Mouse (Mus musculus): ENCODE data around the gene Cyp2b19. TPM values are rescaled to one million over a fixed set of nuclear protein-coding genes. Genes with fewer than 3 reads are reported as not detected.
"Not testable (repeated sequence)": the region's sequence is repeated elsewhere in the genome, so short reads cannot be mapped to it uniquely, and the experiment has no call there.

The Cyp2b19 gene
- polyA plus RNA-seq, 1 experiment from 2014 or later: not detected

DNA sequence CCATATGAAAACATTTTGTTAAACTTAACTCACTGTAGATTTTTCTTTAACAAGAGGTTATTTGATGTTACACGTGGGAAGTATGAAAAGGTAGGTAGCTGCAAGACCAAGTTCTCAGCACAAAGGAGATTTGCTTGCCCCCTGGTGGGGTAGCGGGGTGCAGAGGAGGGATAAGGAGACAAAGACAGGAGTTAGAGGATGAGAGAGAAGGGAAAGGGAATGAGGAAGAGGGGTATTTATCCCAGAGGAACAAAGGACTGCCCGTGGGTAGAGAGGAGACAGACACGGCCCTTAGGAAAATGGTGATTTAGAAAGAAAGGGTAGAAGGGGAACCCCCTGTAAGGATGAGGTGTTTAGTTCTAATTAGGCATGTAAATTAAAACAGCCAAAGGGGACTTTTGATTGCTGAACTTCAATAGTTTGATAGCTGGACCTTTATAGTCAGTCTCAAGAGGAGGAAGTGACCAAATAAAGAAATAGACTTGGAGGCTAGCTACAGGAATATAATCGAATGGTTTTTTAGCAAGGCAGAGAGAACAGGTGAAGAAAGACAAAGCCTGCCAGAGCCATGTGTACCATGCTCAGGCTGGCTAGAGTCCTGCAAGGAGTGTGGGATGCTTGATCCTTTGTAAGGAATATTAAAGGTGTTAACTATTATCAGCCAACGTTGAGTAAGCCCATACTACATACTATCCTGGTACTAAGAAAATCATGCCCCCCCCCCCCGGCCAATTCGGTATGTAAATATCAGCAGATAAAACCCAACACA is 24.2 kb downstream of the Cyp2b19 start:
- WGBS (ENCODE audit: insufficient replicate concordance): 27% methylated on average over 8 of the region's 8 CpGs
- no peaks in the 10 kb centered on the region for H3K9me3 ChIP-seq (ENCODE audit: low read length)
- H3K4me2 ChIP-seq (ENCODE audit: low read depth, low read length): no peak overlapping the region
- H3K27ac ChIP-seq (ENCODE audit: low read depth): no peak overlapping the region
- H3K4me1 ChIP-seq (ENCODE audit: insufficient read depth): no peaks in the 10 kb centered on the region
- ATAC-seq: no peak
- TF ChIP-seq EP300 (IDR thresholded peaks at IDR 0.05; ENCODE audit: low read depth): no peak
- TF ChIP-seq CTCF (IDR thresholded peaks at IDR 0.05; ENCODE audit: low read depth): no peak
- no peak overlapping the region for H3K4me3 ChIP-seq (ENCODE audit: low read depth, low read length)
- H3K36me3 ChIP-seq (replicated peaks; ENCODE audit: insufficient read depth, low read length): no peaks in the 10 kb centered on the region
- no peaks in the 10 kb centered on the region for H3K27me3 ChIP-seq (ENCODE audit: insufficient read depth, low read length)
- no peak for DNase-seq
- no peak overlapping the region for H3K9ac ChIP-seq (replicated peaks)

DNA sequence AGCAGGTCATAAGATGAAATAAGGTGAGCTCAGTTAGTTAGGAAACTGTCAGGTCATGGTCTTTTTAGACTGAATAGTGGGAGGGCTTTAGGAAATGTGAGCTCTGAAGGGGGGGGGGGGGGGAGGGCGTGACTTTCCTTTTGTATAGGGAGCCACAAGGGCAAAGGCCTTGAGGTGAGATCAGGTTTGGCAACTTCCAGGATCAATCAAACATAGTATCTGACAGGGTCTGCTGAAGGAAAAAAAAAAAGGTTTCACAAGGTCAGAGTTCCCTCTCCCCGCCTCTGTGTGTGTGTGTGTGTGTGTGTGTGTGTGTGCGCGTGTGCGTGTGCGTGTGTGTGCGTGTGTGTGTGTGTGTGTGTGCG is 24.8 kb downstream of the Cyp2b19 start:
- Histone ChIP-seq H3K9me3 (ENCODE audit: low read length) (no peaks in the 10 kb centered on the region), H3K9ac (replicated peaks) (no peak overlapping the region), H3K4me2 (ENCODE audit: low read depth, low read length) (no peak overlapping the region), H3K27ac (ENCODE audit: low read depth) (no peak overlapping the region; the same call in 1 of the 2 replicates), H3K4me3 (ENCODE audit: low read depth, low read length) (no peak overlapping the region), H3K4me1 (ENCODE audit: insufficient read depth) (no peaks in the 10 kb centered on the region), H3K27me3 (ENCODE audit: insufficient read depth, low read length) (no peaks in the 10 kb centered on the region), H3K36me3 (replicated peaks; ENCODE audit: insufficient read depth, low read length) (no peaks in the 10 kb centered on the region)
- TF ChIP-seq EP300 (IDR thresholded peaks at IDR 0.05; ENCODE audit: low read depth): peak; percentile 26; the same call in 1 of the 2 replicates
- TF ChIP-seq CTCF (IDR thresholded peaks at IDR 0.05; ENCODE audit: low read depth): no peak
- ATAC-seq (peak; percentile 85), DNase-seq (peak; percentile 54)
- 18% methylated on average over 7 of the region's 8 CpGs for WGBS (ENCODE audit: insufficient replicate concordance)

DNA sequence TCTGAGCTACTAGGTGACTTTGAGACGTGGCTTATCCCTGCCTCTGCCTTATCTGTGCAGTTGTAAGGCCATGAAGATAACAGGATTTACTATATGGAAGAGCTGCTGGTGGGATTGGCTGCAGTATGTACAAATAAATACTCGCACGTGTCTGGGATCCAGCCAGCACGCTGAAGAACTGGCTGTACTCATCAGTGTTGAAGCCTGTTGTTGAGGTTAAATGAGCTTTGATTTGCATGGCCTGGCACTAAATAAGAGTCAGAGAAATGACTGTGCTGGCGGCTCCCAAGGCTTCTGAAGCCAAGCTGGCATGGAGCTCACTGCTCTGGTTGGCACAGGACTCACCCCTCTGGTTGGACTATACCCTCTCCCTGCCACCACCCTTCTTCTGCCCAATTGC is 26.2 kb downstream of the Cyp2b19 start:
- no peaks in the 10 kb centered on the region for H3K27me3 ChIP-seq (ENCODE audit: insufficient read depth, low read length)
- 47% methylated on average over 5 of the region's 5 CpGs for WGBS (ENCODE audit: insufficient replicate concordance)
- no peak for TF ChIP-seq CTCF (IDR thresholded peaks at IDR 0.05; ENCODE audit: low read depth)
- TF ChIP-seq EP300 (IDR thresholded peaks at IDR 0.05; ENCODE audit: low read depth): no peak
- no peaks in the 10 kb centered on the region for H3K36me3 ChIP-seq (replicated peaks; ENCODE audit: insufficient read depth, low read length)
- peak; percentile 41 for DNase-seq
- H3K4me1 ChIP-seq (ENCODE audit: insufficient read depth): no peaks in the 10 kb centered on the region
- no peaks in the 10 kb centered on the region for H3K9me3 ChIP-seq (ENCODE audit: low read length)
- H3K4me3 ChIP-seq (ENCODE audit: low read depth, low read length): no peak overlapping the region
- H3K4me2 ChIP-seq (ENCODE audit: low read depth, low read length): no peak overlapping the region
- ATAC-seq: peak; percentile 43
- H3K9ac ChIP-seq (replicated peaks): no peak overlapping the region
- H3K27ac ChIP-seq (ENCODE audit: low read depth): no peak overlapping the region

DNA sequence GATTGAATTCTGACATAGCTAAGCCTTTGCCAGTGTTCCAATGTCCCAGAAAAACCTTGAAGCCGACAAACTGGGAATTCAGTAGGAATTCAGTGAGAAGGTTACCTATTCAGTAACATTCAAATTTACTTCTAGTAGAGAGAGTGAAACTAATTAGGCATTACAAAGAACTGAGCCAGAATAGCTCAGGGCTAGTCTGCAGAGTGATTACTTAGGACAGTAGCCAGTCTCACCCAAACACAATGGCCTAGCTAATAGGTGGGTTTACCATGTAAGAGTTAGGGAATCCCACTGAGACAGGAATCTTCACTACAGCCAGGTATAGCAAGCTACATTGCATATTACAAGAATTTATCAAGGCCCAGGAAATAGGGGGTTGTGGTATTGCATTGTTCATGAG is 29.1 kb downstream of the Cyp2b19 start:
- not testable (repeated sequence) for H3K4me1 ChIP-seq (ENCODE audit: insufficient read depth); H3K4me3 ChIP-seq (ENCODE audit: low read depth, low read length); H3K9ac ChIP-seq (replicated peaks); H3K27ac ChIP-seq (ENCODE audit: low read depth); H3K4me2 ChIP-seq (ENCODE audit: low read depth, low read length); H3K36me3 ChIP-seq (replicated peaks; ENCODE audit: insufficient read depth, low read length); DNase-seq; H3K9me3 ChIP-seq (ENCODE audit: low read length); H3K27me3 ChIP-seq (ENCODE audit: insufficient read depth, low read length); ATAC-seq
- 48% methylated on average over 1 of the region's 1 CpGs for WGBS (ENCODE audit: insufficient replicate concordance)

DNA sequence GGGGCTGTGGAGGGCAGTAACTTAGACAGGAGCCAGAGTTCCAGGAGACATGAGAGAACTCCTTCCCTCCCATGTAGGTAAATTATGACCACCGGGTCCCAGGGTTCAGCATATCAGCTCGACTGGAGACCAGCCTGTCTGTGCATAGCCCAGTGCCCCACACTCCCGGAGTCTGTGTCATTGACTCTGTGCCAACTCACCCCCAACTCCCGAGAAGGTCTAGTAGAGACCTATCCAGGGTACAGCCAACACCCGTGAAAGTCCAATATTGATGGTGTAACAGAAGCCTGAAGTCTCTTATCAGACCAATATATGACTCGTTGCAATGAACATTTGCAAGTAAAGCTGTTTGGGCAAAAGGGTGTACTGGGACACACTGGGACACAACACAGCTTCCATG is 33.0 kb downstream of the Cyp2b19 start:
- Histone ChIP-seq H3K9me3 (ENCODE audit: low read length) (no peaks in the 10 kb centered on the region), H3K4me1 (ENCODE audit: insufficient read depth) (no peaks in the 10 kb centered on the region), H3K4me2 (ENCODE audit: low read depth, low read length) (no peak overlapping the region), H3K36me3 (replicated peaks; ENCODE audit: insufficient read depth, low read length) (no peaks in the 10 kb centered on the region), H3K27ac (ENCODE audit: low read depth) (no peak overlapping the region), H3K9ac (replicated peaks) (no peak overlapping the region), H3K27me3 (ENCODE audit: insufficient read depth, low read length) (no peaks in the 10 kb centered on the region), H3K4me3 (ENCODE audit: low read depth, low read length) (no peak overlapping the region)
- WGBS (ENCODE audit: insufficient replicate concordance): 61% methylated on average over 6 of the region's 6 CpGs
- DNase-seq: no peak
- TF ChIP-seq CTCF (IDR thresholded peaks at IDR 0.05; ENCODE audit: low read depth) (no peak), EP300 (IDR thresholded peaks at IDR 0.05; ENCODE audit: low read depth) (no peak)
- ATAC-seq: no peak

DNA sequence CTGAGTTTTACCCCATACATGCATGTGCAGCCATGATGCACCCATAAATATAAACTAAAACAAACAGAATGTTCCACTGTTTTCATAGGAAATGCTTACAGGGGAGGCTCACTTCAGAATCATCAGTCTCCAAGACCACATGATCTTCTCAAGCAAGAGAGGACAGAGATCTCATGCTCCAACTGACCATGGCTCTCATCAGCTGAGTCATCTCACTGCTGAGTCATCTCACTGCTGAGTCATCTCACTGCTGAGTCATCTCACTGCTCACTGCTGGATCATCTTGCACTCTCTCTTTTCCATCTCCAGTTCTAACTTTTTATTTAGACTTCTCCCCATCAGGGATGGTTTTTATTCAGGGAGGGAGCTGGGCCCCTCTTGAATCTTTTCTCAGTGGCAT is 43.2 kb downstream of the Cyp2b19 start:
- Histone ChIP-seq H3K27ac (ENCODE audit: low read depth) (no peak overlapping the region), H3K4me3 (ENCODE audit: low read depth, low read length) (no peak overlapping the region), H3K4me2 (ENCODE audit: low read depth, low read length) (no peak overlapping the region), H3K36me3 (replicated peaks; ENCODE audit: insufficient read depth, low read length) (no peaks in the 10 kb centered on the region), H3K27me3 (ENCODE audit: insufficient read depth, low read length) (no peaks in the 10 kb centered on the region), H3K9ac (replicated peaks) (no peak overlapping the region), H3K9me3 (ENCODE audit: low read length) (no peaks in the 10 kb centered on the region), H3K4me1 (ENCODE audit: insufficient read depth) (no peaks in the 10 kb centered on the region)
- no peak for TF ChIP-seq EP300 (IDR thresholded peaks at IDR 0.05; ENCODE audit: low read depth)
- no peak for TF ChIP-seq CTCF (IDR thresholded peaks at IDR 0.05; ENCODE audit: low read depth)
- no peak for DNase-seq
- ATAC-seq: no peak

DNA sequence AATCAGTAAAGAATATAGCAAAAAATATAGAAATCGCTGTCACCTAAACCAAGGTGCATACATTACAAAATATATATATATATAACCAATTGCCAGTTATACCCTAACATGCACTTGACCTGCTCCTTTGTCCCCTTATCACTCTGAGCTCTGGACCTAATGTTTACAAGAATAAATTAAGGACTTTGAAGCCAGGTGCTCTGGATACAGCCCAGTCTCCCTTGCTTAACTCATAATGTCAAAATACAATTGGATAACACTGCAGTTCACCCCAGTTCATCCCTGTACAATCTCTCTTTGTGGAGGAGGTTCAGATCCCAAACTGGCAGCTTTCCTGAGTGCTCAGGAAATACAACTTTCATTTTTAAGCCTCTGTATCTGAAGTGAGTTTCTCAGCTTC is 44.1 kb downstream of the Cyp2b19 start:
- H3K4me2 ChIP-seq (ENCODE audit: low read depth, low read length): no peak overlapping the region
- DNase-seq: no peak
- no peaks in the 10 kb centered on the region for H3K27me3 ChIP-seq (ENCODE audit: insufficient read depth, low read length)
- H3K9me3 ChIP-seq (ENCODE audit: low read length): no peaks in the 10 kb centered on the region
- no peak overlapping the region for H3K4me3 ChIP-seq (ENCODE audit: low read depth, low read length)
- no peaks in the 10 kb centered on the region for H3K36me3 ChIP-seq (replicated peaks; ENCODE audit: insufficient read depth, low read length)
- TF ChIP-seq CTCF (IDR thresholded peaks at IDR 0.05; ENCODE audit: low read depth) (no peak), EP300 (IDR thresholded peaks at IDR 0.05; ENCODE audit: low read depth) (no peak)
- H3K9ac ChIP-seq (replicated peaks): no peak overlapping the region
- 73% methylated on average over 1 of the region's 1 CpGs for WGBS (ENCODE audit: insufficient replicate concordance)
- ATAC-seq: peak; percentile 77
- no peak overlapping the region for H3K27ac ChIP-seq (ENCODE audit: low read depth)
- H3K4me1 ChIP-seq (ENCODE audit: insufficient read depth): no peaks in the 10 kb centered on the region

Measured in liver, postnatal 0 days (tissue).